Mouse (Mus musculus) left cerebral cortex, adult 9 months (tissue): ENCODE results near the gene Trrap.
A peak's percentile ranks its signal among the peaks of the same experiment; 100 is the strongest.

Experiments used
- DNase-seq, 2 experiments: peaks; one replicate each; pipeline ENCODE4 v3.0.0; 2022; ENCODE audit warnings: low spot score in 2 of 2

Gene Trrap

DNA sequence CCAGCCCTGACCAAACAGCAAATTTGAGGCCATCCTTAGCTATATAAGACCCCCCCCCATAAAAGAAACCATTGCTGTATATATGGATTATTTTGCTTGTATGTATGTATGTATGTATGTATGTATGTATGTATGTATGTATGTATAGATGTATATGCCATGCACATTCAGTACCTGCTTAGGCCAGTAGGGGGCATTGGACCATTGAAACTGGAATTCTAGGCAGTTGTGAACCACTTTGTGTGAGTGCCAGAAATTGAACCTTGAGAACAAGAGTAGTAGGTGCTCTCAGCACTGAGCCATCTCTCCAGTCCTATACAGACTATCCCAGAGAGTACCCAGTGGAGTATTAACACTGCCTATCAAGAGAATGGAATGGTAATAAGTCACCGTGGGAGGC is 104.2 kb downstream of the Trrap start:
- DNase-seq = no peak

DNA sequence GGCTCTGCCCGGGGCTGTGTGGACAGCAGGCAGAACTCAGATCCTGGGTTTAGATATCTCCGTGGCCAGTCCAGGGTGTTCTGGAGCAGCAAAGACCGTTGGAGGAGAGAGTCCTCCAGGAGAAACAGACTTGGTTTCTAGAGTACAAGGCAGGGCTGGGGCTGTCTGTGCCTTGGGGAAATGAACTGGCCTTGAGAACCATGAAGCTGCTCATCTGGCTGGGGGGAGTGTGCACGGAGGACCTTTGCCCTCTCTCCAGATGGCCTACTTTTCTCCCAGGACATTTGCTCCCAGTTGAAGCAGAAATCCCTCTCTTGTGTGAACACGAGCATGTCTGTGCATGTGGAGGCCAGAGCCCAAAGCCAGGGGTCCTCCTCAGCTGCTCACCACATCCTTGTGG is 104.8 kb downstream of the Trrap start:
- no peak for DNase-seq

- DNase-seq = no peak
Measured at GRCm38 (mm10) chr5:144872867-144873266, 105.3 kb downstream of the Trrap start.

DNA sequence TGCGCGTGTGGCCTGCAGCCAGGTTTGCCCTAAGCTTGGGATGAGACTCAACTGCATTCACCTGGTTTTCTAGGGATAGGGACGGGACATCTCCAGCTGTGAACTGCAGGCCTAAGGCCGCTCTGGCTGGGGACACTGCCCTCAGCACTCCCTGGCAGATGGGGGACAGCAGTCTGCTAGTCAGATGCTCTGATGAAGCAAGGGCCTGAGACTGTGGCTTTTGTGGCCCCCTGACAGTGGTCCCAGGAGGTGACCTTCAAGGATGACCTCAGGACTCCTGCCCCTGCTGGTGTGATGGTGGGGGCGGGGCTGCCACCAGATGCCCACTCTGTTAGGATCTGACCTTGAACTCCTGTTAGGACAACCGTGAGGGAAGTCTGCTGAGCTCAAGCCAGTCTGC is 107.7 kb downstream of the Trrap start:
- no peak for DNase-seq

DNA sequence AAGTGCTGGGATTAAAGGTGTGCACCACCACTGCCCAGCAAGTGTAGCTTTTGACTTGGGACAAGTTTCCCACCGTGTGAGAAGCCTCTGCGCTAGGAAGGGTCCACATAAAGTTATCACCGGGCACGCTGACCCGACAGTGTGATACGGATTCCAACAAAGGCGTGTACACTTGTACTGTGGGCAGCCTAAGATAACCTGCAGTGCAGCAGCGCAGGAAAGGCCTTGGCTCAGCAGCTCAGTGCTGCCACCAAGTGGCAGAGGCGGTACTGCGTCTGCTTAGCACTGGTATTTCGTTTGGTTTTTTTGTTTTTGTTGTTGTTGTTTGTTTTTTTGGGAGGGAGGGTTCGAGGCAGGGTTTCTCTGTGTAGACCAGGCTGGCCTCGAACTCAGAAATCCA is 108.4 kb downstream of the Trrap start:
- DNase-seq = peak in 1 of 2 experiments; percentile 76

DNA sequence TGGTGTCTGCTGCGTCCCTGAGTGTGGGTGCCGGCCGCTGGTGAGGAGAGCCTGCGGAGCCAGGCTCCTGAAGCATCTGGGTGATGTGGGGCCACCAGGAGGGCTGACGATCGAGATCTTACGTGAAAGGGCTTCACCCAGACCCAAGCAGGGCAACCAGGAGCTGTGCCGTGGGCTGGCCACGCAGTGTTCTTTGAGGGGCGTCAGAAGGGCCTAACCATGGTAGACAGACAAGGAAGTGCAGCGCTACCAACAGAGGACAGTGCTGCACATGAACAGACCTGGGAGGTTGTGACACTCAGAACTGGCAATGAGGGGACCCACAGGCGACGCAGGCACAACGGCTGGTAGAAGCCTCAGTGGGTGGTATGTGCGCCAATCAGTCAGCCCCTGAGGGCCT is 109.5 kb downstream of the Trrap start:
- no peak for DNase-seq

DNA sequence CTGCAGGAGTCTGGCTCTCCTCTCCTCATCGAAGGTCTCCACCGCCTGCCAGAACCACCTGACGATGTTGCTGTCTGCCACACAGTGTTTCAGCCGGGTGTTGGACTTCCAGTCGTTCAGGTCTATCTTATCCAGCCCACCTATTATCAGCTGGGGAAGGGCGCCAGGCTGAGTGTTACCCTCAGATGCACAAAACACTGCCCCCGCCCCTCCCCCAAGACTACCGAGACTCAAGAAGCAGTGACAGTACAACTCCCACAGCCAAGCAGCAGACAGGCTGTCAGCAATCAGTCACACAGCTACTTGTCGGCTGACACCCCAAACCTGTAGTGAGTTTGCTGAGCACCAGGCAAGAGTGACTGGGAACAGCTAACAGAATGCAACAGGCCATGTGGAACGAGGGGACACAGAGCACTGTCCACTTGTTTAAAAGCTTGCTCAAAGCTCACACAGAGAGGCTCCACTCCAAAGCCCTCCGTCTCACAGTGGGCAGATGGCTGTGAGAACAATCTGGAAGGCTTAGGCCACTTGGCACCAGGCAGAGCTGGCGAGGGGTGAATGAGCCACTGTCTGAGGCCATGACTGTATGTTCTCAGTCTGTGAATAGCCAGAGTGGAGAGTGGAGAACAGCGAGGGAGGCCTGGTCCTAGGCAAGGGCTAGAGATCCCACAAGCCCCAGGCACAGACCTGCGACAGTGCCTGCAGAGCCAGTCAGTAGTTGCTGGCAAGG is 114.3 kb downstream of the Trrap start:
- DNase-seq = peak in 1 of 2 experiments; percentile 66

GRCm38 (mm10) chr5:144884629-144885217 is 117.2 kb downstream of the Trrap start:
- peak in 1 of 2 experiments; percentile 63 for DNase-seq

DNA sequence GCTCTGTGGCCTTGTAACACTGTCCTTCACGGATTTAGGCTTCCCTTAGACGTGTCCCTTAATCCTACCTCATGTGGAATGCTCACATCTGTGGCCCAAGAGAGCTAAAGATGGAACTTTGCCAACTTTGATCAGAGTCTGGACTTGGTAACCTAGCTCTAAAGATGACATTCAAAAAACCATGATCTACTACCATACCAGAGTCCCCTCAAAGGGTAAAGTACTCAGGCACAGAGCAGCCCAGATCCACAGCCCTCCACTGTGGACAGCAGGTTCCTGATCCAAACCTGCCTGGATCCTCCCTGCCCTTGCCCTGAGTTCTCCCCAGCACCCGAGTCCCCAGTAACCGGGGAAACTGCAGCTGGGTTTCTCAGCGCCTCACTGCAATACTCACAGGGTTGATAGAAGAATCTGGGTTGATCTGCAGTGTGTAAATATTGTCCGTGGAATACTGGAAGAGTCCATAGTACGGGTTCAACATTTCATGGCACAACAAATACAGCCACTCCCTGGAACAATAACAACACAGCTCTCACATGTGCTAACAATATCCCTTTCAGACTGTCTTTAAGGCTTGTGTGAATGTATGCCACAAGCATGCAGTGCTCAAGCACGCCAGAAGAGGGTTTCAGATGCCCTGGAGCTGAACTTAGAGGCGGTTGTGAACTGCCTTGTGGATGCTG is 118.6 kb downstream of the Trrap start:
- no peak for DNase-seq

GRCm38 (mm10) chr5:144891276-144891675 is 123.7 kb downstream of the Trrap start:
- no peak for DNase-seq

DNA sequence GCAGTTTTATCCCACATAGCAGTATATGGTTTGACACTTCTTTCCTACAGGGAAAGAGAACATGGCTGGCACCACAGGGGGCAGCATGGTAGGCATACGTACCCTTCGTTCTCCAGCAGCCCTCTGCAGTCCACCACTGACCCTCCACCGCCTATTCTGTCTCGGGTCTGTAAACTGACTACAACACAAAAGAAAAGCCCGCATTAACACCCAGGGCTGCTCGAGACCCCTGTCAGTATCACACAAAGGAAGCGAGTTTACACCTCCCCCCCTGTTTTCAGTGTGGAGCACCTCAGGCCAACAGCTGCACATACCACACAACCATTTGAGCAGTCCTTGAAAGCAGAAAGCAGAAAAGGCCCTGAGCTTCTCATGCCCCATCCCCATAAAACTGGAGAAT is 130.3 kb downstream of the Trrap start:
- no peak for DNase-seq

DNA sequence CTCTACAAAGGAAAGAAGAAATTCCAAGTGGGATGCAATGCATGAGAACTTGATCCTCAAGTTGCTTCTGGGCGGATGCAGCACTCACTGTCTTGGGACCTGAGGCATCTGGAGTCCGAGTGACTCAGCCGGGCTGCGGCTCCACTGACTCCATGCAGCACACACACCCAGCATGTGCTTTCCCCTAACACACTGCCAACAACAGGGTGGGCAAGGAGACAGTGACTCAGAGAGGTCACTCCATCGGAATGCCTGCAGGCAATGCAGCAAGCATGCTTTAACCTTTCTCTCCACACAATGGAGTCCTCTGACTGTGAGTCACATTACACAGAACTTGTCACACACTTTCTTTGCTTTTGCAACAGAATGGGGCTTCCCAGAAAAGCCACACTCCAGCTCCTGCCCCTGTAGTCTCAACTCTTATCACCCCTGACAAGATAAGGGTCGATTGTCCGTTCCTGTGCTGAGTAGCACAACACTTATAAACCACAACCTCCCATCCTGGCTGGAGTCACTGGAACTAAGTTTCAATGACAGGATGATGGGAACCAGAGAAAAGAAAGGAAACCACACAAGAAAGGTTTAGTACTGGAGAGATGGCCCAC is 131.0 kb downstream of the Trrap start:
- DNase-seq = no peak

GRCm38 (mm10) chr5:144901035-144901434 is 133.5 kb downstream of the Trrap start:
- DNase-seq = no peak

- DNase-seq = no peak
Measured at GRCm38 (mm10) chr5:144901791-144902190, 134.3 kb downstream of the Trrap start.

DNA sequence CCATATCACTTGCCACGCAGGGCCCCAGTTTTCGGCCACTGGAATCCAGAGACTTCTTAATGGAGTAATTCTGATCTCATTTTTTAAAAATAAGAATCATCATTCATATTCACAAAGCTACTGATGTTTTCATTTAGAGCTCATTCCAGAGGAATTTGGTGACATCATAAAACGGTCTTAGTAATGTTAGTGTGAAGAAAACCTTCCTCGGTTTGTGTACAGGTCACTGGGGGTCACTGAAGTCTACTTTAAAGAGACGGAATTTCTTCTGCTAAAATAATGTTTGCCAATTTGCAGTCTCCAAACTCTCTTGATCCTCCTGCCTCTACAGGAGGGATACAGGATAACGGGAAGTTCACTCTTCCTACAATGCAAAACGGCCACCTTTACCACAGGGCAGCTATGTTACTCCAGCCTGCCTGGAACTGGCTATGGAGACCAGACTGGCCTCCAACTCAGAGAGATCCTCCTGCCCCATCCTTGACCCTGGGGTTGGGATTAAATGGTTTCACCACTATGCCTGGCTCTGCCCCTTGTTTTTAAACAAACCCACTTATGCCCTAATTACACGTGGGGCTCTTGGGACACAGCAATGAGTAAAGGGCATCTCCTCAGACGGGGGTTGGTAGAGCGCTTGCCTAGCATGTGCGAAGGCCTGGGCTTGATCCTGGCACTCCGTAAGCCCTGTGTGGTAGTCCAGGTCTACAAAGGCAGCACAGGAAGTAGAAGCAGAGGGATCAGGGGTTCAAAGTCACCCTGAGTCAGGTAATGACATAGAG is 137.0 kb downstream of the Trrap start:
- no peak for DNase-seq

DNA sequence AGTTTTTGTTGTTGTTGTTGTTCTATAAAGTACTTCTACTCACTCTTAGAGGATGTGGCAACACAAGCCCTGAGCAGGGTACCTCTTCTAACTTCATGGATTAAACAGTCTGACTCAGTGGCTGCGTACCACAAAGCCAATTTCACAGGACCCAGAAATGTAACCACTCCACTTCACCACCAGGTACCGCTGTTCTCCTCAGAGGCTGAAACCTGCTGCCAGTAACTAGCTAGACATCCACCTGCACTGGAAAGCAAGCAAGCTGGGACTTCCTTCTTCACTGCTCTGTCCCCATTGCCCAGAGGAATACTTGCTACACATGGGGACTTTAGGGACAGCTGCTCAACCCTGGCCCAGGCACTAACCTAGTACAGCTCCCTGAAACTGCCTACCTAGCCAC is 140.1 kb downstream of the Trrap start:
- DNase-seq = no peak
